Mouse (Mus musculus): ENCODE results near the gene Usp21. TPM values are rescaled to one million over a fixed set of nuclear protein-coding genes. Genes with fewer than 3 reads are reported as not detected.
A peak's percentile ranks its signal among the peaks of the same experiment; 100 is the strongest.
"Not testable (repeated sequence)": the region's sequence is repeated elsewhere in the genome, so short reads cannot be mapped to it uniquely, and the experiment has no call there.

The Usp21 gene
- 10 to 100 TPM; 15.1 to 19.3 TPM for total RNA-seq (2021)
- long read RNA-seq, experiment 1, transcript Usp21-201 (13 exons, 2,219 nt), result major isoform, 27 of 37 reads
- long read RNA-seq, experiment 1, partial matches to known transcripts, result 1 of 37 reads
- long read RNA-seq, experiment 1, other reads (novel, unspliced or antisense), result 5 of 37 reads
- long read RNA-seq, experiment 2, transcript Usp21-201 (13 exons, 2,219 nt), result major isoform, 16 of 20 reads
- long read RNA-seq, experiment 2, partial matches to known transcripts, result 1 of 20 reads
- long read RNA-seq, experiment 2, other reads (novel, unspliced or antisense), result 3 of 20 reads

GRCm38 (mm10) chr1:171287136-171288081 is at the start of gene Usp21:
TSS of gene Usp21 (minus strand) at chr1:171287991.
- DNase-seq (ENCODE audit: low spot score), result peak; percentile 93

- peak; percentile 28 for DNase-seq (ENCODE audit: low spot score)
Measured at GRCm38 (mm10) chr1:171330216-171330560, 42.4 kb upstream of the Usp21 start.

- peak; percentile 11 for DNase-seq (ENCODE audit: low spot score)
Measured at GRCm38 (mm10) chr1:171329433-171330215, 41.8 kb upstream of the Usp21 start.

- DNase-seq (ENCODE audit: low spot score), result peak; percentile 92
Measured at GRCm38 (mm10) chr1:171328839-171329432, 41.1 kb upstream of the Usp21 start, which contains the start of gene Dedd. TSS of gene Dedd (plus strand) at chr1:171329145.

GRCm38 (mm10) chr1:171328244-171328643 is 40.5 kb upstream of the Usp21 start:
- DNase-seq (ENCODE audit: low spot score), result no peak

GRCm38 (mm10) chr1:171326588-171326987 is 38.8 kb upstream of the Usp21 start:
- not testable (repeated sequence) for DNase-seq (ENCODE audit: low spot score)

GRCm38 (mm10) chr1:171325571-171325970 is 37.8 kb upstream of the Usp21 start:
- no peak for DNase-seq (ENCODE audit: low spot score)

- DNase-seq (ENCODE audit: low spot score), result no peak
Measured at GRCm38 (mm10) chr1:171322012-171322411, 34.2 kb upstream of the Usp21 start.

GRCm38 (mm10) chr1:171321415-171321814 is 33.6 kb upstream of the Usp21 start:
- peak; percentile 29 for DNase-seq (ENCODE audit: low spot score)

- DNase-seq (ENCODE audit: low spot score), result peak; percentile 17
Measured at GRCm38 (mm10) chr1:171320151-171320550, 32.4 kb upstream of the Usp21 start.

GRCm38 (mm10) chr1:171319748-171320147 is 32.0 kb upstream of the Usp21 start:
- no peak for DNase-seq (ENCODE audit: low spot score)

GRCm38 (mm10) chr1:171309321-171309720 is 21.5 kb upstream of the Usp21 start:
- DNase-seq (ENCODE audit: low spot score), result no peak

GRCm38 (mm10) chr1:171306157-171306556 is 18.4 kb upstream of the Usp21 start:
- DNase-seq (ENCODE audit: low spot score), result not testable (repeated sequence)

GRCm38 (mm10) chr1:171298226-171298625 is 10.4 kb upstream of the Usp21 start:
- no peak for DNase-seq (ENCODE audit: low spot score)

- DNase-seq (ENCODE audit: low spot score), result no peak
Measured at GRCm38 (mm10) chr1:171295063-171295402, 7.2 kb upstream of the Usp21 start.

GRCm38 (mm10) chr1:171294298-171295062 is 6.7 kb upstream of the Usp21 start, which contains the start of gene Ufc1:
TSS of gene Ufc1 (minus strand) at chr1:171295024.
- DNase-seq (ENCODE audit: low spot score), result peak; percentile 86

- no peak for DNase-seq (ENCODE audit: low spot score)
Measured at GRCm38 (mm10) chr1:171293906-171294297, 6.1 kb upstream of the Usp21 start.

GRCm38 (mm10) chr1:171293351-171293750 is 5.6 kb upstream of the Usp21 start:
- no peak for DNase-seq (ENCODE audit: low spot score)

GRCm38 (mm10) chr1:171288328-171288727 is 537 bp upstream of the Usp21 start:
- DNase-seq (ENCODE audit: low spot score), result no peak

GRCm38 (mm10) chr1:171286517-171286916 is 1.3 kb downstream of the Usp21 start:
- no peak for DNase-seq (ENCODE audit: low spot score)

Data from gastrocnemius, adult 18-20 months (tissue).